Mouse (Mus musculus) cerebellum, postnatal 10 days (tissue): ENCODE measurements at regions not wholly inside any gene's neighbourhood (a gene's known extent, or its start where the extent isn't known, plus 50 kb on each side); places are given as distances from the start of the nearest gene placed in this dataset.
A peak's percentile ranks its signal among the peaks of the same experiment; 100 is the strongest.

Source experiments
- DNase-seq, 2 experiments: peaks; one replicate each; pipeline ENCODE4 v3.0.0; 2021; ENCODE audit warnings: mixed read lengths in 2 of 2

DNA sequence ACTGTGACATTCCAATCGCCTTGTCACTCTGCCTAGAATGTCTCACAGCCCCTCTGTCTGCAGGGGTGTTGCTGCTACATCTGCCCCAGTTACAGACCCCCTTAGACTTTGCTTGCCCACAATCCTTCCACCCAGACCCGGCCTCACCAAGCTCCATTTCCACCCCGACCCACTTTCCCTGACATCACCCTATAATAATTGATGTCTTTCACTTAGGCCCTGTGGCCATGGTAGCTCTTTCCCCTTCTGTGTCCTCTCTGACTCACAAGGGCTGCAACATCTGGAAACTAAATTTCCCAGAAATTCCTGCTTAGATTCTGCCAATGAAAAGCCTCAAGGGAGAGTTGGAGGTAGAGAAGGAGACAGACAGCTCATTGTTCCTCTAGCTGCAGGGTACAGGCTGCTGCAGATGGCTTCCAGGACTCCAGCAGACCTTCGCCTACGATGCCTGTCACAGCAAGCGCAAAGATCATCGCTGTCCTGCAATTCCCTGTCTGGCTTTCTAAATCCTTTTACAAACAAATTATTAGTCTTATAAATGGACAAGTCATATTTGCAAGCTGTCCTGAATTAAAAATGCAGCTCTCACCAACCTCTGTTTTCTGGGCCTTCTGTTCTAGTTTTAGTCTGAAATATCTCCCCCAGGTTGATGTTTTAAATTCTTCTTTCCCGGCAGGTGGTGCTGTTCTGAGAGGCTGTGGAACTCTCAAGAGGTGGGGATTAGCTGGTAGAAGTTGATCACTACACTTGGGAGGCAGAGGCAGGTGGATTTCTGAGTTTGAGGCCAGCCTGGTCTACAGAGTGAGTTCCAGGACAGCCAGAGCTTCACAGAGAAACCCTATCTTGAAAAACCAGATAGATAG, 104.9 kb upstream of the Oxgr1 start:
- no peak for DNase-seq

DNA sequence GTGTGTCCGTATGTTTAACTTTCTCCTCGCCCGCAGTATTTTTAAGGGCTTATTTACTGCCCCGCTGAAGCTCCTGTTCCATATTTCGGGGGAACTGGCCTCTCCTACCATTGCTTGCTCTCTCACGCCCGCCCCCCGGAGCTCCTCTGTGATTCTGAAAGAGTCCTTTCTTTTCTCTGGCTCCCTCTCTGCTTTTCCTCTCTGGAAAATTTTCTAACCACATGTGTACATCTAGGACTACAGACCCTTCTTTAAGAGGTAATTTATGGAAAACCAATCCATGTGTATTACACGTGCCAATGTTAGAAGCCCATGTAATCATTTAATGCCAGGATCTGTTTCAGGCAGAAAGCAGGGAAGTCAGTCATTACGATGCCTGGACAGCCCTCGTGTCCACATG, 106.6 kb upstream of the Oxgr1 start:
- DNase-seq: no peak

DNA sequence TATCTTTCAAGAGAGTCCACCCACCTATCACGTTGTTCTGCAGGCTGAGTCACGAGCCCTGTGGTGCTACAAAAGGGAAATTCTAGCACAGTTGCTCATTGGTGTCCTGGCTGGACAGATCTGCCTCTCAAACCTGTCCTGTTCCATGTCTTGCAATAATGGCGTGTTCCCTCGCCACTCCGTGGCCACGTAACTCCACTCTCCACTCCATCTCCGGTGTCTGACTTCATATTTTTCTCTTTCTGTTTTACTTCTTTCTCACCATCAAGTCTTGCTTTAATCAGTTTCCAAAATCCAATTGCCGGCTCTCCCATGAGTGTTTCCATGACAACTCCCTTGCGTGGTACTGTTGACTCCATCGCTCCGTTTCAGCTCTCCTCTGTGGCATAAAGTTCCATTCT, 107.1 kb upstream of the Oxgr1 start:
- no peak for DNase-seq

DNA sequence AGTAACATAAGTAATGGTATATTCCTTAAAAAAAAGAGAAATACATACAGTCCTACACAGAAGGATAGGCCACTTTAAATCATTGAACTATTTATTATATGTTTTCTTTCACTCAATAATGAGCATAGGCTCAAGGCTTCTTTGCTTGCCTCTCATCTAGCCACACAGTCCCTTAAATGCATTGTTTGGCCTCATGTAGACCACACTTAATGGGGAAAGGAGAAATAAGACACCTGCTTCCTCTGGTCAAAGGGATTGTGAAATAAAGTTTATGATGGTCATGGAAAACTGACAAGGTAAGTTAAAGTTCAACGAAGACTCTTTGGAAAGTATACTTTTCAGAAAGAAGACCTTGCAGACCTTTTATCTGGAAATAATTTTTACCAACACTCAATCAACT, 108.4 kb upstream of the Oxgr1 start:
- DNase-seq: no peak

DNA sequence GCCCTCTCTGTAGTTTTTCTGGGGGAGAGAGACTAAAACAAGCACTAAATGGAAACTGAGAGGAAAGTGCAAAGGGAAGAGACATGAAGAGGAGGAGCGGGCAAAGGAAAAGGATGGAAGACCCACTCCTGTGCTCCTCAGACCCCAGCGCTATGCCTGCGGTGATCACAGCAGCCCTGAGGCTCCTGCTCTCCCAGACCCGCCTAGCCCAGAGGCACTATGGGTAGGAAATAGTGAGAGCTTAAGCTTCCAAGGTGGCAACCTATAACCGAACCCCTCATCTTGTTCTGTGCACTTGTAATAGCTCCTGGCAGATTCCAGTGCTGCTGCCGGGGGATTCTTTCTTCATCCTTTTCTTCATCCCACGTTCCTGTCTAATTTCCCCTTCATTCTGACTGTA, 112.2 kb upstream of the Oxgr1 start:
- no peak for DNase-seq

DNA sequence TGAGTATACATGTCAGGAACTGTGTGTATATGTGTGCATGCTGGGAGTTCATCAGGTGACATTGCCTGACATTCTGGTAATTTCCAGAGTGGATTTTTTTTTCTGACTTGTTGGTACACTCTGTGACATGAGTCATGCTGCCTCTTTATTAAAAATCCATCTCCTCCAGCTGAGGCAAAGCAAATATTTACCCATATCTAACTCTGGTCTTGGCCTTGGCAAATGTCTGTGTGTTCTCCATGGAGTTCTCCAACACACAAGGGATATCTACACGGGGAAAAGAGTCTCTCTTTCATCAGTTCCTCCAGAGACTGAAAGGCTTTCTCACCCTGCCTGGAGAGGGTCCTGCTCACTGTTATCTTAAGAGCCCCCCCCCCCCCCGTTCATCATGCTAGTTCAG, 111.3 kb upstream of the Mbnl2 start:
- no peak for DNase-seq

DNA sequence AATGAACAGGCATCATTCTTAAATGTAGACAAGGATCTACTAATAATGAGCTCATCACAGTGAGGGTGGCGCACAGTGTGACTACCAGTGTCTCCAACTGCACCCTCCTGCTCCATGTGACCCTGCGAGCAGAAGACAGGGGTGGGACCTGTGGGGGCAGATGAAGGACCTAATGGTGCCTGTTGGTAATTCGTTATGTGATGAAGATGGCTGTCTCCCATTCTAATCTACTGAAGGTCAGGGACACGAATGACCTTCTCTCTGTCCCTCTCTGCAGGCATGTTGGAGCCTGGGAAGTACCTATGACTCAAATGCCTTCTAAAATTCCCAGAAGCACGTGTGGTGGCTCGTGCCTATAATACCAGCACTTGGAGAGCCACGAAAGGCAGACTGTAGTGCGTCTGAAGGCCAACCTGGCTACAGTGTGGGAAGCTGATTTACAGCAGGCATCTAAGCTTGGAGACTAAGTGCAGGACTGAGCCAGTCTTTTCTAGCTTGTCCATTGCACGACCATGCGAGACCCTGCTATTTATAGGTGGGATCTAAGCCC, 109.9 kb upstream of the Mbnl2 start:
- no peak for DNase-seq

DNA sequence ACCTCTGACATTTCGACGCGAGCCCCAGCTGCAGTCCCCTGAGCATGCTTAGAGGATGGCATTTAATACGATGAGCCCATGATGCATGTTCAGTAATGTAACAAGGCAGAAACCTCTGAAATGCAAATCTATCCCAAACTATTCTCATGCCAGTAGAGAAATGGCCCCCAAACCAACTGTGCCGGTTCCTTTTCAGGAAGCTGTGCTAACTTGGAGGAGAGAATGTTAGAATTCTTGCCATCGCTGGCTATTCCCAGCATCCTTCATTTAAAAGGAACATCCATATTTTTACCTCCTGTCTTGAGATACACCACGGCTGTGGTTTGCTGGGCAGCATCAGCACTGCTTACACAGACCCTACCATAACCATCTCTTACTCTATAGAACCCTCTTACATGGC, 104.7 kb upstream of the Mbnl2 start:
- DNase-seq: no peak

DNA sequence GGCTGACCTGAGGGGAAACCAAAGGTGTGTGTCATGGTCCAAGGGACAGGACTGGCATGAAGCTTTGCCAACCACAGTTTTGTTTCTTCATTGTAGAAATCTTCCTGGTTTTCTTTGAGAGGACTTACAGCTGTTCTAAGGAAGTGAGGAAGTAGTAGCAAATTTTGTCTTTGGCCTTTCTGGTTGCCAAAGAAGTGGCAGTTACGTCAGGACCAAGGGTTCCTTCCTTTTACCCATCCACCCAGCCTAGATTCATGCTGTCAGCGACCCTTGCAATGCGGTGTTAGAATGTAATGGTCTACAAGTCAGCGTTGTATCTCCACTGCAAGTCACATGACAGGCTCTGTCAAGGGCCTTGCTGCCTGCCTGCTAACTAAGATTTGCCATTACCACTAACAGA, 103.4 kb upstream of the Mbnl2 start:
- DNase-seq: no peak

DNA sequence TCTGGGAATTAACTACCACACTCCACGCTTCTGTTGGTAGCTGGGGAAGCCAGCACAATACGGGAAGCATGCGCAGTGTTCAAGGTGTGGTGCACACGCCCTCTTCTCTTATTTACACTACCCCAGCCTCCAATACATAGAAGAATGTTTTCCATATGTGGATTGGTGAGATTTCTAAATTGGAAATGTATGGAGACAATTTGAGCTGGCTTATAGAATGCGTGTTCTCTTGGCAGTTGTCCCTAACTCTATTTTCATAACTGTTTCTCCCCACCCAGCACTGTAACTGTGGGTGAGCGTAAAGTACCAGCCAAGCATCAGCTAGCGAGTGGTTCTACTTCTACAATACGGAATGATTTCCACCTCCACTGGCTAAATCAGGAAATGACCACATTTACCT, 102.6 kb upstream of the Mbnl2 start:
- no peak for DNase-seq

DNA sequence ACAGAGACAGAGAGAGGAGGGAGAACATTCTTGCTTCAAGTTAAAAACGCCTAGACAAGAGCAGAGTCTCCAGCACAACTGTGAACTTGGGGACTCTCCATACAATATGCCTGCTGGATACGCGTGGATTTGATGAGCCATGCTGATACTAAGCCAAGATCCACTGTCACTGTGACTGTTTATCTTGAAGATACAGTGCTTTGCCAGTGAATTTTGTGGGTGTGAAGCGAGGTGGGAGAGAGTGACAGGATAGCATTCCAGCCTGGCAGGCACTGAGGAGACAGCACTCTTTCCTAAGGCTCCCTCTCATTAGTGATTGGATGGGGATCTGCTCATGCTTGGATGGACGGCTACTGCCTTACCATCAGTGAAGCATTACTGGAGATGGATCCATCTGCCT, 100.9 kb upstream of the Mbnl2 start:
- DNase-seq: peak in 1 of 2 experiments; percentile 22

DNA sequence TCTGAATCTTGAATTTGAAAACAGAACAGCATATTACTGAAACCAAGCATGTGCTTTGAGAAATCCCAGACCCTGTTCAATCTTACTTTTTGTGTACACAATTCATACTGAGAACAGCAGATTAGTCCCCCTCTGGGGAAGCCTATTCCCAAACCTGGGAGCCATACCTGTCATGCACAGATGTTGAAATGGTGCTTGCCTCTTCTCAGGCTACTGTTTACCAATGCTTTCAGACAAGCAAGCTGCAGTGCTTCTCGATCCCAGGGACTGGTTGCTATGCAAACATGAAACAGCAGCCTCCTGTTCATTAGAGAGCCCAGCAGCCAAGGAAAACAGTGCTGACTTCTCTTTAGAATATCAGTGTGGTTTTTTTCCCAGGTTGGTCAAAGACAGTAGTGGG, 80.3 kb upstream of the Mbnl2 start:
- DNase-seq: no peak

DNA sequence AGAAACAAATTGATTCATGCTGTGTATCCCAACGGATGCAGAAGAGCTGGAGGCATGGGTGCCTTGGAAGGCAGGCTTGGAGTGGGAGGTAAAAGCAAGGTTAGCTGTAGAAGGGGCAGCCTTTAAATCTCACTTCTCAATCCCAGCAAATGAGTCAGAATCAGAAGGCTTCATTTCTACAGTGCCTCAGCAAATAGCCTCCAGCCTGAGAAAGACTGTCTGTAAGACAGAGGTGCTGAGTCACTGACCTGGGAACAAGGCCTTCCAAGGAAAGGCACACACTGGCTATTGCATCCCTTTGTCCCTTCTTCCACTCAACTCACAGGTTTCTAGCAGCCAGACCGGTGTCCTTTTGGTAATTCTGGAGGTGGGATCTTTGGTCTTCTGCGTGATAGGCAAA, 63.7 kb upstream of the Mbnl2 start:
- DNase-seq: no peak

DNA sequence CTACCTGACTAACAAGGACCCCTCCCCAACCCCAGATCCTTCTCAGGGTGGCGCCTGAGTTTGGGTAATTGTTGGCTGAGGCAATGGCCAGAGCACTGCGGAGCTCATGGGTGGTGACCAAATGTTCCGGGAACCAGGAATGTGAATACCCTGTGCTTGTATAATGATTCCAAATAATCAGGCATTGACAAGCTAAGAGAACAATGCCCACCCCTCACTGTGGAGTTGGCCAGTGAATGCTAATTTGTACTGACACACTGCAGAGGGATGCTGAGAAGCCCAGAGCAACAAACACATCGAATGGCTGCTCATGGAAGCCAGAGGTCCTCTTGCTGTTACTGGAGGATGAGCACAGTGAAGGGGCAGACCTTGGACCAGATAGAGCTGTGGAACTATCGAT, 62.8 kb upstream of the Mbnl2 start:
- DNase-seq: peak; percentile 53 to 86

DNA sequence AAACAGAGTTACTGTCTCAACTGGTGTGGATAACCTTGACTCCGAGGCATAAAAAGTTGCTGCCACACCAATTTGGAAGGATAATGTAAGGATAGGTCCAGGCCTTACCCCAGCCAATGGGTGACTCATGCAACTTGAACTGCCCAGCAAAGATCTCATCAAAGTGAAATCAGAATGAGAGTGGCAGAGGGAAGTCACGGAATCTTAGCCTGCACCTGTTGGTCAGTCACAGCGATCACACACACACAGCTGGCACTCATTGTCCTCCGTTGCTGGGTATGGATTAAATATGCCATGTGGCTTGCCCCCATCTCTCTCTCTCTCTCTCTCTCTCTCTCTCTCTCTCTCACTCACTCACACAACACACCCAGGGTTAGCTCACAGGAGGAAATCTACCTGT, 56.2 kb upstream of the Mbnl2 start:
- DNase-seq: no peak

DNA sequence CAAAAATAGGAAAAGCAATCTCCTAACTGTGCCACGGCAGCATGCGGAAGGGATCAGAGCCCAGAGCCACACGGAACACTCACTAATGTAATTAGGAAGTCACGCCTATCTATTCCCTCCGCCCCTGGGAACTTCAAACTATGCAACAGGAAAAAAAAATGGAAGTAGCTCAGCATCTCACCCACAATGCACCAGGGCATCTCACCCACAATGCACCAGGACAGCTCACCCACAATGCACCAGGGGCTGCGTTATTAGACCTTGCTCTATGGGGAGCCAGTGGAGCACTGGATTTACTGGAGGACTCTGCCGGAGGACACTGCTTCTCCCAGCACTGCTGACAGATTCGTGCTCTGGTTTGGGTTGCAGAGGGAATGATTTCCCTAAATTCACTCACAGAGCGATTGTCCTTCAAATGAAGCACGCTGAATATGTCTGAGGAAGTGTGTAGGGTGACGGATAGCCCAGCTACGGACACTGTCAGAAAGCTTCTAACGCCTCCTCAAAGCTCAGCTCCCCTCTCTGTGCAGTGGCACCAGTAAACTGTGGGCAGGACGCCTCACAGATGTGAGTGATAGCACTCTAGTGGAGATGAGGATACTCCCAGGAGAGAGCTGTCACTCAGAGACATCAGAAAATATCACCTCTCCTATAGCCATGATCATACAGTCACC, 51.8 kb upstream of the Mbnl2 start:
- DNase-seq: peak; percentile 21 to 28

DNA sequence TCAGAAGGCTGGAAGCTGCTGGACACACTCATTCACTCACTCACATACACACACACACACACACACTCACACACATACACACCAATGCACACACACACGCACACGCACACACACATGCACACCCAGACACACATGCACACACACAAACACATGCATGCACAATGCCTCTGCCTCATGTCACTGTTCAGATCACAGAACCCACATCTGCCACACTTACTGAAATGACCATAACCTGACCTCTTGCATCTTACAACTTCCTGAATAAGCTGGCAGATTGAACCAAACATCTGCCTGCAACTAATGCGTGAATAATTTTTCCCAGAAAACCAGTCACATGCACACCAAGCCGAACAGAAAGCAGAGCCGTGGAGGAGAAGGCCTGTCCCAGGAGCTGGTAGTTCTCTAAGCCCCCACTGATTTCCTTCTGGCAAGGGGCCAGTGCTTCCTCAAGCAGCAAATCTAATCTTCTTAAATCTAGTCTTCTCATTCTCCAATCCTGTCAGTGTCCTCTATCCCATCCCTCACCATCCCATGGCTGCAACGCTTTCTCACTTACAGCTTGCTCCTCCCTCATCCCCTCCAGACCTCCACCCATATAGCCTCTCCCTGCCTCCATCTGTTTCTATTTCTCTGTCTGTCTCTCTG, 51.1 kb upstream of the Mbnl2 start:
- DNase-seq: peak; percentile 84 to 89

DNA sequence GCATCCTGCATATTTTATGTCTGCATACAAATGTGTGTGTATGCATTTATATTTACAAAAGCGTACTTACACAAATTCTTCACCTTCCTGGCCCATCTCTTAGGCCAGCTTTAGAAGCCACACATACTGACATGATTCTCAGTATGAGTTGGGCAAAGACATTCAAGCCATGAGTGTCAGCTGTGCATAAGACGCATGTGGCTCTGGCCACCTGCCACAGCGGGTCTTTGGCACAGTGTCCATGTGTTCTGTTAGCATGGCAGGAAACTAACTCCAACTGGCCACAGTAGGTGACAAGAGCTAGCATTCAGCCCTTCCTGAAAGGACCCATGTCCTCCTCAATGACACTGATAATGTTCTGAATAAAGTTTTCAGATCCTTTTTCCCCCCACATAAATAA, 49.8 kb upstream of the Mbnl2 start:
- peak; percentile 98 to 99 for DNase-seq
